In the genomic region with DNA sequence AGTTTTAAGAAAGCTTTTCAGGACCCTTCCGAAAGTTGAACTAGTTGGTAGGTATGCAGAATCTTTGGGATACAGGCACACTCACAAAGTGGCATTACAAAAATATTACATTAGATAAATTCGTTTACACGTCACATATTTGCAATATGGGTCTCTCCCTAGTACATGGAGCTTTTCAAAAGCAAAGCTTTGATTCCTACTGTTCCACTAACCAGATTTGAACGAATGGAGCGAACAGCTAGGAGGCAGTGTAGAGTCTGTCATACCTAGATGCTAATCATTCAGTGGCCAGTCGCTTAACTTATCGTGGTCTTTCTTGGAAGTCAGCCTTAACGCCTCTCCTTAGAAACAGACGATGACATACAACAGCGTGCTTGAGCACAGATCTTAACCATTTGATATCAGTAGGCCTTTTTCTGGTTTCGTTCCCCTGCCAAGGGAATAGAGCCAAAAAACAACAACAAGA, we compare ENCODE assay signal across 8 mouse cellular contexts. TPM values are rescaled to one million over a fixed set of nuclear protein-coding genes. Genes with fewer than 3 reads are reported as not detected.
DNase-seq lines count a peak whose midpoint lies in the region; ATAC-seq and TF ChIP-seq lines count a peak whose summit lies in the region.

Gene Nek7, minus strand, starts transcription at position 146 of the 466 bp plus-strand sequence.

- 6% methylated on average over 11 of the region's 11 CpGs for WGBS in intestine, postnatal 0 days
- WGBS in limb, embryonic 10.5 days = 4% methylated on average over 11 of the region's 11 CpGs
- WGBS in midbrain, embryonic 11.5 days = 4% methylated on average over 11 of the region's 11 CpGs

- DNase-seq in 3134 (ENCODE audit: extremely low read depth, insufficient read length, low spot score) = peak; percentile 52
- peak; percentile 83 for DNase-seq in NIH3T3 (ENCODE audit: low read depth)
- DNase-seq in embryo, embryonic 9.5 days (ENCODE audit: extremely low spot score) = peak; percentile 63
- DNase-seq in heart, adult 18-20 months = peak; percentile 72 to 75
- DNase-seq in limb, embryonic 10.5 days (ENCODE audit: low spot score) = peak; percentile 43
- no peak for DNase-seq in midbrain, embryonic 11.5 days (ENCODE audit: low spot score, missing footprints)
- peak; percentile 60 for DNase-seq in thymus, postnatal 0 days (ENCODE audit: low spot score)

- TF ChIP-seq CTCF in intestine, postnatal 0 days (IDR thresholded peaks at IDR 0.05; ENCODE audit: low read depth) = peak; percentile 76

- H3K27ac ChIP-seq in intestine, postnatal 0 days (ENCODE audit: low read depth, low read length) = peak within 1 kb of the TSS; percentile 93
- H3K27ac ChIP-seq in limb, embryonic 10.5 days = peak within 1 kb of the TSS; percentile 98
- H3K27ac ChIP-seq in midbrain, embryonic 11.5 days (ENCODE audit: low read depth, low read length) = peak within 1 kb of the TSS; percentile 90

- H3K27me3 ChIP-seq in intestine, postnatal 0 days (replicated peaks; ENCODE audit: control insufficient read depth, insufficient read depth, low read length) = no peaks in the 10 kb centered on the region
- H3K27me3 ChIP-seq in limb, embryonic 10.5 days (ENCODE audit: low read depth, poor library complexity, severe bottlenecking) = no peaks in the 10 kb centered on the region
- H3K27me3 ChIP-seq in midbrain, embryonic 11.5 days (ENCODE audit: control insufficient read depth, insufficient read depth, low read length) = no peaks in the 10 kb centered on the region

- H3K4me3 ChIP-seq in intestine, postnatal 0 days (ENCODE audit: low read depth, low read length) = peak within 1 kb of the TSS; percentile 98
- H3K4me3 ChIP-seq in limb, embryonic 10.5 days = peak within 1 kb of the TSS; percentile 97
- H3K4me3 ChIP-seq in midbrain, embryonic 11.5 days (ENCODE audit: low read depth, low read length) = peak within 1 kb of the TSS; percentile 60

- no peak for ATAC-seq in intestine, postnatal 0 days
- ATAC-seq in midbrain, embryonic 11.5 days (ENCODE audit: low FRiP score) = peak; percentile 19; the same call in 1 of the 2 replicates

- no peaks in the 10 kb centered on the region for H3K9me3 ChIP-seq in intestine, postnatal 0 days (ENCODE audit: control insufficient read depth)
- H3K9me3 ChIP-seq in limb, embryonic 10.5 days (replicated peaks) = no peaks in the 10 kb centered on the region
- H3K9me3 ChIP-seq in midbrain, embryonic 11.5 days (ENCODE audit: control insufficient read depth, low read length) = no peaks in the 10 kb centered on the region

- H3K4me2 ChIP-seq in intestine, postnatal 0 days (replicated peaks; ENCODE audit: low read depth) = peak within 1 kb of the TSS; percentile 89
- H3K4me2 ChIP-seq in midbrain, embryonic 11.5 days = peak within 1 kb of the TSS; percentile 66

- no peaks in the 10 kb centered on the region for H3K4me1 ChIP-seq in intestine, postnatal 0 days (replicated peaks; ENCODE audit: control insufficient read depth, insufficient read depth, low read length)
- H3K4me1 ChIP-seq in limb, embryonic 10.5 days = peaks cover 25% of the 10 kb centered on the region
- peaks cover 5% of the 10 kb centered on the region; the same call in 1 of the 2 replicates for H3K4me1 ChIP-seq in midbrain, embryonic 11.5 days (ENCODE audit: control insufficient read depth, insufficient read depth, low read length)

- H3K36me3 ChIP-seq in intestine, postnatal 0 days (ENCODE audit: control insufficient read depth, insufficient read depth) = no peaks in the 10 kb centered on the region
- no peaks in the 10 kb centered on the region for H3K36me3 ChIP-seq in limb, embryonic 10.5 days
- no peaks in the 10 kb centered on the region for H3K36me3 ChIP-seq in midbrain, embryonic 11.5 days (ENCODE audit: control insufficient read depth, insufficient read depth, low read length)

- H3K9ac ChIP-seq in intestine, postnatal 0 days (ENCODE audit: low read depth, low read length) = peak within 1 kb of the TSS; percentile 84
- H3K9ac ChIP-seq in midbrain, embryonic 11.5 days (ENCODE audit: low read length) = peak within 1 kb of the TSS; percentile 74

RNA-seq across cellular contexts. Expression of gene Nek7, which starts in this region (rescaled TPM):
- 10 to 100 TPM; 76.8 to 80.9 TPM for total RNA-seq in heart, adult 18-20 months (2021)
- polyA plus RNA-seq in intestine, postnatal 0 days (2015; fragmentation: Nextera tagmentation; extraction: Ambion mirVana) = 16.6 and 16.7 TPM in 2 replicates
- 26.1 and 34.7 TPM in 2 replicates for polyA plus RNA-seq in limb, embryonic 10.5 days (2016; fragmentation: Nextera tagmentation; extraction: Ambion mirVana)
- polyA plus RNA-seq in midbrain, embryonic 11.5 days (2014; fragmentation: Nextera tagmentation; extraction: Ambion mirVana) = 30.6 and 37.1 TPM in 2 replicates
- 29.0 and 36.9 TPM in 2 replicates for polyA plus RNA-seq in thymus, postnatal 0 days (2015; fragmentation: Nextera tagmentation; extraction: Ambion mirVana)
